12 mouse cellular contexts compared by ENCODE assay signal in genomic region chr12:25248681-25249366, GRCm38 (mm10).
DNase-seq lines count a peak whose midpoint lies in the region; ATAC-seq and TF ChIP-seq lines count a peak whose summit lies in the region.
"Had no signal": no experiment of that assay in that cellular context is flagged by ENCODE, and none has a peak within 500 bp of the region (broad histone marks: within the 10 kb centered on the region; RNA-seq: fewer than 3 reads in every experiment).

No protein-coding gene starts in this region.

- peak; percentile 30 for DNase-seq in adrenal gland, postnatal 14 days
- DNase-seq in adrenal gland, adult 18-20 months (ENCODE audit: low spot score in 2 of 2) = no peak
- DNase-seq in midbrain, postnatal 0 days (ENCODE audit: low spot score) = peak; percentile 13
- DNase-seq in lung, embryonic 14.5 days = peak; percentile 49
- peak; percentile 27 for DNase-seq in yolk sac, embryonic 10.5 days (ENCODE audit: low spot score)
- no peak for DNase-seq in urinary bladder, adult 18-20 months (ENCODE audit: low spot score in 2 of 2)
- no peak for DNase-seq in gastrocnemius, postnatal 4 days (ENCODE audit: low spot score in 2 of 2)
- DNase-seq: forebrain, postnatal 0 days; right cerebral cortex, postnatal 25 days had no signal

- H3K36me3 ChIP-seq in midbrain, postnatal 0 days (ENCODE audit: insufficient read depth, low read length) = no peaks in the 10 kb centered on the region
- H3K36me3 ChIP-seq in midbrain, embryonic 13.5 days = no peaks in the 10 kb centered on the region
- no peaks in the 10 kb centered on the region for H3K36me3 ChIP-seq in lung, embryonic 14.5 days (ENCODE audit: insufficient read depth)
- H3K36me3 ChIP-seq: liver, embryonic 15.5 days had no signal

- H3K9me3 ChIP-seq in midbrain, postnatal 0 days (ENCODE audit: low read length) = no peaks in the 10 kb centered on the region
- peaks cover 8% of the 10 kb centered on the region; the same call in 1 of the 2 replicates for H3K9me3 ChIP-seq in midbrain, embryonic 13.5 days
- peaks cover 5% of the 10 kb centered on the region; the same call in 1 of the 2 replicates for H3K9me3 ChIP-seq in lung, embryonic 14.5 days (ENCODE audit: low read depth, low read length)
- H3K9me3 ChIP-seq: liver, embryonic 15.5 days had no signal

- no peak overlapping the region for H3K4me2 ChIP-seq in midbrain, postnatal 0 days (ENCODE audit: low read depth, low read length, poor library complexity, severe bottlenecking)
- no peak overlapping the region for H3K4me2 ChIP-seq in midbrain, embryonic 13.5 days (replicated peaks)
- H3K4me2 ChIP-seq in lung, embryonic 14.5 days = peak overlapping the region; percentile 20; the same call in 1 of the 2 replicates
- H3K4me2 ChIP-seq: liver, embryonic 15.5 days had no signal

- no peaks in the 10 kb centered on the region for H3K27me3 ChIP-seq in midbrain, postnatal 0 days (ENCODE audit: insufficient read depth, low read length)
- no peaks in the 10 kb centered on the region; the same call in 1 of the 2 replicates for H3K27me3 ChIP-seq in midbrain, embryonic 13.5 days
- no peaks in the 10 kb centered on the region for H3K27me3 ChIP-seq in lung, embryonic 14.5 days (ENCODE audit: insufficient read depth, low read length)
- H3K27me3 ChIP-seq: liver, embryonic 15.5 days; Patski had no signal

- TF ChIP-seq CTCF in midbrain, postnatal 0 days (IDR thresholded peaks at IDR 0.05) = no peak
- TF ChIP-seq CTCF in lung, embryonic 14.5 days (IDR thresholded peaks at IDR 0.05; ENCODE audit: low read depth) = no peak

- no peak overlapping the region for H3K27ac ChIP-seq in midbrain, postnatal 0 days (ENCODE audit: low read depth, low read length)
- no peak overlapping the region for H3K27ac ChIP-seq in midbrain, embryonic 13.5 days
- H3K27ac ChIP-seq in lung, embryonic 14.5 days (ENCODE audit: low read depth) = peak overlapping the region; percentile 46; the same call in 1 of the 2 replicates
- H3K27ac ChIP-seq: liver, embryonic 15.5 days had no signal

- ATAC-seq in midbrain, postnatal 0 days (ENCODE audit: low FRiP score) = no peak
- no peak for ATAC-seq in midbrain, embryonic 13.5 days
- ATAC-seq in lung, embryonic 14.5 days (ENCODE audit: insufficient read depth) = no peak; the same call in 1 of the 2 replicates
- ATAC-seq: forebrain, postnatal 0 days; Patski had no signal

- H3K4me1 ChIP-seq in midbrain, postnatal 0 days (ENCODE audit: insufficient read depth, low read length) = no peaks in the 10 kb centered on the region
- H3K4me1 ChIP-seq in midbrain, embryonic 13.5 days (replicated peaks) = 0 out of 2 replicates have a peak, but pooled peaks cover 4% of the 10 kb centered on the region
- H3K4me1 ChIP-seq in lung, embryonic 14.5 days (ENCODE audit: insufficient read depth) = peaks cover 9% of the 10 kb centered on the region

- no peak overlapping the region for H3K9ac ChIP-seq in midbrain, postnatal 0 days (replicated peaks; ENCODE audit: low read length, poor library complexity, severe bottlenecking)
- H3K9ac ChIP-seq in midbrain, embryonic 13.5 days (replicated peaks) = no peak overlapping the region
- H3K9ac ChIP-seq in lung, embryonic 14.5 days = no peak overlapping the region
- H3K9ac ChIP-seq: forebrain, postnatal 0 days; liver, embryonic 15.5 days had no signal

- H3K4me3 ChIP-seq in midbrain, postnatal 0 days (ENCODE audit: low read depth, low read length) = no peak overlapping the region
- H3K4me3 ChIP-seq in midbrain, embryonic 13.5 days (replicated peaks) = no peak overlapping the region
- no peak overlapping the region for H3K4me3 ChIP-seq in lung, embryonic 14.5 days (ENCODE audit: low read depth, low read length)
- H3K4me3 ChIP-seq: liver, embryonic 15.5 days had no signal

- 66% methylated on average over 13 of the region's 13 CpGs for WGBS in midbrain, postnatal 0 days
- WGBS in midbrain, embryonic 13.5 days = 82% methylated on average over 13 of the region's 13 CpGs
- WGBS in lung, embryonic 14.5 days = 45% methylated on average over 13 of the region's 13 CpGs

Comparison
In these comparisons a context has a peak if more than half of its experiments do, and no peak if none do; other contexts are left out.
1. DNase-seq: peak in adrenal gland, postnatal 14 days (single experiment), midbrain, postnatal 0 days (single experiment), lung, embryonic 14.5 days (single experiment) and yolk sac, embryonic 10.5 days (single experiment); none in adrenal gland, adult 18-20 months (0 of 2), urinary bladder, adult 18-20 months (0 of 2) and gastrocnemius, postnatal 4 days (0 of 2).